Mouse (Mus musculus): ENCODE data around the gene Mpzl2.

GRCm38 (mm10) chr9:45027376-45027775 lies 12.2 kb upstream of the Mpzl2 start:
- TF ChIP-seq CTCF (conservative IDR thresholded peaks at IDR 0.05; ENCODE audit: insufficient read depth, insufficient read length, low read depth, low read length): no peak
- no peak for TF ChIP-seq POLR2A (IDR thresholded peaks at IDR 0.05; ENCODE audit: low read depth, low read length)

All from kidney, adult 2 months (tissue).